Mouse (Mus musculus) thymus, adult 2 months (tissue): Measurements from ENCODE around the gene Fblim1.

Experiments used
- CTCF ChIP-seq: fragments of 200-500 bp; IDR thresholded peaks from 2 replicates; pipeline ENCODE4 v1.5.1; 2012; ENCODE audit warnings: mild to moderate bottlenecking, control low read depth, low read length, moderate library complexity, borderline replicate concordance; ENCODE audit not compliant: control insufficient read depth, poor library complexity, insufficient read depth; ENCODE audit errors: extremely low read depth
- POLR2A ChIP-seq: fragments of 200-500 bp; IDR thresholded peaks from 2 replicates; pipeline ENCODE4 v1.6.1; 2012; ENCODE audit warnings: mild to moderate bottlenecking, low read length, control low read depth, moderate library complexity; ENCODE audit not compliant: control insufficient read depth, poor library complexity, insufficient read depth; ENCODE audit errors: extremely low read depth

DNA sequence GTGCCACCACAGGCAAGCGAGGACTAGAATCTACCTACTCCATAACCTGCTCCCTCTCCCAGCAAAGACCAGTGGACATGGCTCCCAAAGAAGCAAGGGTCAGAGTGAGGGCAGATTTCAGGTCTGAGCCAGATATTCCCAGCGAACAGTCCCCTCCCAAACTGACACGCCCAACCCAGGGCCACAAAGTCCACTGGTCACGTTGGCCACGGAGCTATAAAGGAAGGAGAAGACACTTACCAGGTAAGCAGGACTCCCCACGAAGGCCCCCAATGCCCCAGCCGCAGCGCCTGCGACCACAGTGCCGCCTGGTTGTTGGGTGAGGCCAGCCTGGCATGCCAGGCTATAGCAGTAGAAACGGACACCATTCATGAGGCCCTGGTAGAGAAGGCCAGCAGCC lies 17.1 kb upstream of the Fblim1 start:
- TF ChIP-seq CTCF (no peak), POLR2A (no peak)
